23 mouse cellular contexts compared by ENCODE assay signal in genomic region chr19:45486992-45487387, GRCm38 (mm10).
"Had no signal": no experiment of that assay in that cellular context is flagged by ENCODE, and none has a peak within 500 bp of the region (broad histone marks: within the 10 kb centered on the region; RNA-seq: fewer than 3 reads in every experiment).

No protein-coding gene starts in this region.

- H3K4me3 ChIP-seq: forebrain, embryonic 15.5 days; heart, embryonic 10.5 days; heart, embryonic 12.5 days; hindbrain, embryonic 13.5 days; hindbrain, embryonic 15.5 days; kidney, embryonic 15.5 days; limb, embryonic 13.5 days; limb, embryonic 15.5 days had no signal

- DNase-seq: forebrain, postnatal 0 days; gastrocnemius, postnatal 14 days; gastrocnemius, postnatal 36 days; heart, adult 18-20 months; heart, postnatal 10 days; kidney, adult 11 months; kidney, adult 2 months; kidney, adult 9 months; kidney, postnatal 14 days; kidney, postnatal 36 days; layer of hippocampus, postnatal 36 days; left cerebral cortex, postnatal 4 days had no signal

- H3K4me2 ChIP-seq: forebrain, embryonic 15.5 days; heart, embryonic 12.5 days; hindbrain, embryonic 13.5 days; hindbrain, embryonic 15.5 days; kidney, embryonic 15.5 days; limb, embryonic 13.5 days; limb, embryonic 15.5 days had no signal

- ATAC-seq: forebrain, embryonic 15.5 days; forebrain, postnatal 0 days; hindbrain, postnatal 0 days; intestine, embryonic 16.5 days had no signal

- H3K27ac ChIP-seq: forebrain, embryonic 15.5 days; heart, embryonic 10.5 days; hindbrain, embryonic 13.5 days; hindbrain, embryonic 15.5 days; hindbrain, postnatal 0 days; kidney, embryonic 15.5 days; kidney, postnatal 0 days; limb, embryonic 13.5 days; limb, embryonic 15.5 days had no signal

- H3K4me1 ChIP-seq: forebrain, embryonic 15.5 days; heart, embryonic 12.5 days; limb, embryonic 15.5 days had no signal

- H3K9me3 ChIP-seq: forebrain, embryonic 15.5 days; heart, embryonic 10.5 days; heart, embryonic 12.5 days; hindbrain, embryonic 13.5 days; hindbrain, embryonic 15.5 days; kidney, embryonic 15.5 days; limb, embryonic 13.5 days; limb, embryonic 15.5 days had no signal

- H3K9ac ChIP-seq: forebrain, embryonic 15.5 days; forebrain, postnatal 0 days; heart, embryonic 12.5 days; hindbrain, embryonic 13.5 days; hindbrain, embryonic 15.5 days; kidney, embryonic 15.5 days; limb, embryonic 13.5 days; limb, embryonic 15.5 days had no signal

- H3K27me3 ChIP-seq: forebrain, embryonic 15.5 days; heart, embryonic 12.5 days; hindbrain, embryonic 13.5 days; hindbrain, embryonic 15.5 days; kidney, embryonic 15.5 days; limb, embryonic 15.5 days had no signal

- H3K36me3 ChIP-seq: forebrain, embryonic 15.5 days; heart, embryonic 10.5 days; heart, embryonic 12.5 days; hindbrain, embryonic 13.5 days; hindbrain, embryonic 15.5 days; kidney, embryonic 15.5 days; limb, embryonic 13.5 days; limb, embryonic 15.5 days had no signal
